Mouse (Mus musculus) C2C12 (cell line): Measurements from ENCODE around the gene Ube2m.

Experiments
- CEBPB ChIP-seq: IDR thresholded peaks from one replicate; pipeline ENCODE4 v1.6.1; 2011; ENCODE audit warnings: low read depth, mild to moderate bottlenecking, control low read depth, moderate library complexity
- CTCF ChIP-seq: IDR thresholded peaks from one replicate; pipeline ENCODE4 v1.5.1; 2011; ENCODE audit not compliant: control insufficient read depth, insufficient read depth, insufficient read length
- FOSL1 ChIP-seq: IDR thresholded peaks from one replicate; pipeline ENCODE4 v1.8.0; 2011; ENCODE audit warnings: mild to moderate bottlenecking, low read length; ENCODE audit not compliant: poor library complexity, insufficient read depth, severe bottlenecking
- MYOG ChIP-seq: IDR thresholded peaks from one replicate; pipeline ENCODE4 v1.6.1; 2011; ENCODE audit not compliant: control insufficient read depth, insufficient read length; ENCODE audit errors: extremely low read depth
- USF1 ChIP-seq: IDR thresholded peaks from one replicate; pipeline ENCODE4 v1.6.1; 2011; ENCODE audit warnings: low read depth, mild to moderate bottlenecking, control low read depth, moderate library complexity

- TF ChIP-seq CTCF (no peak), USF1 (no peak), CEBPB (no peak), MYOG (no peak), FOSL1 (no peak)
Observed at GRCm38 (mm10) chr7:13053501-13053900, 15.4 kb upstream of the Ube2m start.
